Mouse (Mus musculus): ENCODE results near the gene Mmp11. TPM values are rescaled to one million over a fixed set of nuclear protein-coding genes. Genes with fewer than 3 reads are reported as not detected.

Gene Mmp11
- polyA plus RNA-seq, 1 experiment = 28.8 TPM

DNA sequence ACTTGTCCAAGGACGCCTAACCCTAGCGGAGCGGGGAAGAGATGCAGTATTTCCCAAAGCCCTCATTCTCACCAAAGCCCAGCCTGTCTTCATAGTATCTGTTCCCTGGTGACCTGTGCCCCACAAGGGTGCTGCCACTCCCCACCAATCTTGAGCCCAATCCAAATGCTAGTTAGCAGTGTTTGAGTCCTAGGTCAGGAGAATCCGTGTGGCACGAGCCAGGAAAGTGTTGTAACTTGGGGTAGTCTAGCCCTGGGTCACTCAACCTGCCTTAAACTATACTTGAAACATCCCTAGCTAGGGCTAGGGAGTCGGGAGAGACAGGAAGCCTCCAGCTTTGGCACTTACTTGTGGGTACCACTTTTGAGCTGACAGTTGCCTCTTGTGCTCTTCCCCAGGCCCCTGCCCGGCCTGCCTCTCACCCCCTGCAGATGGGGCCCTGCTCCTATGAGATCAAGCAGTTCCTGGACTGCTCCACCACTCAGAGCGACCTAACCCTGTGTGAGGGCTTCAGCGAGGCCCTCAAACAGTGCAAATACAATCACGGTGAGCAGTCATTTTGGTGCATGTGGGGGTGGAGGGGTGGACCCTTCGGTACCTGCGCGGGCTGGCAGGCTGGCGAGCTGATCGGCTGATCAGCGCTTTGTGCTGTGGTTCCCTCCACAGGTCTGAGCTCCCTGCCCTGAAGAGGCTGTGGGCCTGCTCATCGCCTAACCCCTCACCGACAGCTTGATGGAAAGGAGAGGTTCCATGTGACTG, 792 bp upstream of the Mmp11 start:
- TF ChIP-seq POLR2A (IDR thresholded peaks at IDR 0.05; ENCODE audit: borderline replicate concordance, extremely low read depth, insufficient read depth, insufficient read length, poor library complexity, severe bottlenecking) = no peak
- TF ChIP-seq CTCF (IDR thresholded peaks at IDR 0.05; ENCODE audit: borderline replicate concordance, extremely low read depth, insufficient read depth, insufficient read length) = no peak

DNA sequence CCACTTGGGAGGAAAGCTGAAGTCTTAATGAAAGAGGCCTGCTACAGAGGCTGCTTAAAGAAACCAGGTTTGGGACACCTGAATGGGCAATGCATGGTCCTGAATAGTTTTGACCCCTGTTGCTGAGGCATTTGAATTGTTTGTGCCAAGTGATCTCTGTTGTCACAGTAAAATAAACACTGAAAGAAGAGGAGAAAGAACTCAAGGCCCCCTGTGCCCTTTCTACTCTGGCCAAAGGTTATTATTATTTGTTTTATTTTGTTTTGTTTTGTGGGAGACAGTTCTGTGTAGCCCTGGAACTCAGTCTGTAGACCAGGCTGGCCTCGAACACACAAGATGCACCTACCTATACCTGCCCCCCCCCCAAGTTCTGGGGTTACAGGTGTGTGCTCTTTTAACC, 1.3 kb downstream of the Mmp11 start:
- no peak for DNase-seq (ENCODE audit: low read depth)
- TF ChIP-seq POLR2A (IDR thresholded peaks at IDR 0.05; ENCODE audit: borderline replicate concordance, extremely low read depth, insufficient read depth, insufficient read length, poor library complexity, severe bottlenecking) (no peak), CTCF (IDR thresholded peaks at IDR 0.05; ENCODE audit: borderline replicate concordance, extremely low read depth, insufficient read depth, insufficient read length) (no peak)

More for the DNA sequence above, 792 bp upstream of the Mmp11 start:
- DNase-seq (ENCODE audit: low read depth) = no peak

DNA sequence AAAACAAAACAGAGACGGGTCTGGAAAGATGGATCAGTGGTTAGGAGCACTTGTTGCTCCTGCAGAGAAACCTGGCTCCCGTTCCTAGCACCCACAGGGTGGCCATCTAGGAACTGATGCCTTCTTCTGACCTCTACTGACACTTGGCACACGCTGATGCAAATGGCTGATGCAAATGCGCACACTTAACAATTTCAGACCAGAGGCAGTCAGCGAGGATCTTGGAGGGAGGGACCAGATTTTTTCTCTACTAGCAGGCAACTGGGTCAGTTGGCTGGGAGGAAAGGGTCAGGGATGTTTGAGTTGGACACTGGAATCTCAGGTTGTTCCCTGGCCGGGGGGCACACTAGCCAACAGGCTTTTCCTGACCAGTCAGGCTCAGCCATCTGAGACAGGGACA, 3.4 kb downstream of the Mmp11 start, which contains the start of gene Chchd10:
Gene Chchd10 (plus strand): TSS at position 240 of the 400 bp plus-strand sequence.
- TF ChIP-seq POLR2A (IDR thresholded peaks at IDR 0.05; ENCODE audit: borderline replicate concordance, extremely low read depth, insufficient read depth, insufficient read length, poor library complexity, severe bottlenecking) (no peak), CTCF (IDR thresholded peaks at IDR 0.05; ENCODE audit: borderline replicate concordance, extremely low read depth, insufficient read depth, insufficient read length) (no peak)
- no peak for DNase-seq (ENCODE audit: low read depth)

DNA sequence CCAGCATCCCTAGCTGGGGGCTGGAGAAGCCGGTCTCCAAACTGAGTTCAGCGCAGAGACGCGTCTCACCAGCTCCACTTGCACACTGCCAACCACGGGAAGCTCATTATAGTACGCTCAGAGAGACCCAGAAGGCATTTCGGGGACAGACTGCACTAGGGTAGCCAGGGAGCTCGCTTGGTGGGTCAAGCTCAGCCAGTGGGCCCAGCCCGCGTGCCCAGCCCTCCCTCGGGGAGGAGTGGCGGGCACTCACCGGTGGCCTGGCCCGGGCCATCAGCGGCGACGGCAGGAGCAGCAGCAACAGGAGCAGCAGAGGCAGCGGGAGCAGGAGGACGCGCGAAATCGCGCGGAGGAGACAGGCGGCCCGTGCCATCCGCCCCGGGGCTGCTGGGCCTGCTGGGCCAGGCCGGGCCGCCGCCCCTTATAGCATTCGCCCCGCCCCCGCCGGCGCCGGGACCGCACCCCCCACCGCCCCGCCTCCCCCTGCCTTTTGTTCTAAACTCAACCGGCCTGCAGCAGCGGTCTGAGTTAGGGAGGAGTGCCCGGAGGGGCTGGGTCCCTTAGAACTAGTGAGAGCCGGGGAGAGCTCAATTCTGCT, 4.1 kb downstream of the Mmp11 start:
- TF ChIP-seq POLR2A (IDR thresholded peaks at IDR 0.05; ENCODE audit: borderline replicate concordance, extremely low read depth, insufficient read depth, insufficient read length, poor library complexity, severe bottlenecking) = no peak
- no peak for TF ChIP-seq CTCF (IDR thresholded peaks at IDR 0.05; ENCODE audit: borderline replicate concordance, extremely low read depth, insufficient read depth, insufficient read length)
- DNase-seq (ENCODE audit: low read depth) = peak; percentile 68

DNA sequence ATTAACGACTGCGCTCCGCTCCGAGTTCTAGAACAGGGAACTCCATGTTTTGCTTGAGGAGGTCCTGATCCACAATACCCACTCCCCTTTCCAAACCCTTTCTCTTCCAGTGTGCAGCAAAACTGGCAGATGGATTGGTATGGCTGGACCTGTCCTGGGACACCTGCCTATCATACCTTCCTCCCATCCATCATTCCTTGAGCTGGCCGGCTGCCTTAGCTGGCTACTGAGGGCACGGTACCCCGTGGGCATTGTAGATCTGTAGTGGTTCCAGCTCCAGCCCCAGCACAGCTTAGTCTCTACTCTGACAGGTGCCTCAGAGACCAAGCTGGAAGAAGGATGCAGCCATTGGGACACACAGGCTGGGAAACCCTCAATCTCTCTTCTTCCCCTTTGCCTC, 5.0 kb downstream of the Mmp11 start:
- DNase-seq (ENCODE audit: low read depth) = no peak
- TF ChIP-seq POLR2A (IDR thresholded peaks at IDR 0.05; ENCODE audit: borderline replicate concordance, extremely low read depth, insufficient read depth, insufficient read length, poor library complexity, severe bottlenecking) (no peak), CTCF (IDR thresholded peaks at IDR 0.05; ENCODE audit: borderline replicate concordance, extremely low read depth, insufficient read depth, insufficient read length) (no peak)

DNA sequence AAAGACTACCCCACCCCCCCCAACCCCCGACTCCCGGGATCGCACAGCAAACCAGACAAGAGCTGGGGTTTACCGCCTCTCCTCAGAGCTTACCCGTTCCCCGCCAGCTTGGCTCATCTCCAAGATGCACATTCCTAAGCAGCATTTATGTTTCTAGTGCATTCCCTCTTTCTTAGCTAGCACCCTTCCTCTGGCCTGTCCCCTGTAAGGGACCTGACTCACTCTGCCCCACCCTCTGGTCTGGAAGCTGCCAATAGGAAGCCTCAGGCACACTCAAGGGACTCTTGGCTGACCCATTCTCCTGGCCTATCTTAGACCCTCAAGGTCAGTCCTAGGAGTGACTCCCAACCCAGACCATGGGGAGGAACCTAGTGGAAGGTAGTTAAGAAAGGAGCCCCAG, 6.0 kb downstream of the Mmp11 start:
- peak; percentile 60 for DNase-seq (ENCODE audit: low read depth)
- TF ChIP-seq CTCF (IDR thresholded peaks at IDR 0.05; ENCODE audit: borderline replicate concordance, extremely low read depth, insufficient read depth, insufficient read length) (no peak), POLR2A (IDR thresholded peaks at IDR 0.05; ENCODE audit: borderline replicate concordance, extremely low read depth, insufficient read depth, insufficient read length, poor library complexity, severe bottlenecking) (no peak)

DNA sequence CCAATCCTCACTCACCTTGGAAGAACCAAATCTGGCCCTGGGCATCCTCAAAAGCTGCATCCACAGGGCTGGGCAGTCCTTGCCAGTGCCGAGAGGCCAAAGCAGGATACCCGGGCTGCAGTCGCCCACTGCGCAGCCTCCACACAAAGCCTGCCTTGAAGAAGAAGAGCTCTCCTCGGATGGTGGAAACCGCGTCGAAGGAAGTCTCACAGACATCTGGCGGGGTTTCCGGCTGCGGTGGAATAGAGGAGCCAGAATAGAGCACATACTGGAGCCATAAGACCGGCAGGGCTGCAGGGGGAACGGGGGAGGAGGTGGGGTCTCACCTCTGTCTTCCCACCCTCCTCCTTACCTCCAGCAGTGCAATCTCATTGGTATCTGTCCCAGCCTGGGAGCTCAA, 9.9 kb downstream of the Mmp11 start:
- TF ChIP-seq CTCF (IDR thresholded peaks at IDR 0.05; ENCODE audit: borderline replicate concordance, extremely low read depth, insufficient read depth, insufficient read length) (no peak), POLR2A (IDR thresholded peaks at IDR 0.05; ENCODE audit: borderline replicate concordance, extremely low read depth, insufficient read depth, insufficient read length, poor library complexity, severe bottlenecking) (no peak)
- no peak for DNase-seq (ENCODE audit: low read depth)

DNA sequence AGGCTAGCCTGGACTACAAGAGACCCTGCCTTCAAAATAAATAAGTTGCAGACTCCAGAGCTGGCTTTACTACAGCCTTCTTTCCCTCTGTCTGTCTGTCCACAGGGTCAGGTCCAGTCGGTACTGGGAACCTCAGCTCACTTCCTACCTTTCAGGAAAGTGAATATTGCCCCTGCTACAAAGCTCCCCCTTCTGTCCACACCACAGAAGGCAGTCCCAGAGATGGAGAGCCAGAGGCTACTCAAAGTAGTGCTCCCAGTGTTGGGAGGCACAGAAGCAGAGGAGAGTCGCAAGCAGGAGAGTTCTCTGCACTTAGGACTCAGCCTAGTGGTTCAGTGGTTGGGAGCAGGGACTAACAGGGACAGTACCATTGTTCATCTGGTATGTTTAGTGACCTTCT, 12.0 kb downstream of the Mmp11 start:
- TF ChIP-seq POLR2A (IDR thresholded peaks at IDR 0.05; ENCODE audit: borderline replicate concordance, extremely low read depth, insufficient read depth, insufficient read length, poor library complexity, severe bottlenecking) (no peak), CTCF (IDR thresholded peaks at IDR 0.05; ENCODE audit: borderline replicate concordance, extremely low read depth, insufficient read depth, insufficient read length) (no peak)
- no peak for DNase-seq (ENCODE audit: low read depth)

DNA sequence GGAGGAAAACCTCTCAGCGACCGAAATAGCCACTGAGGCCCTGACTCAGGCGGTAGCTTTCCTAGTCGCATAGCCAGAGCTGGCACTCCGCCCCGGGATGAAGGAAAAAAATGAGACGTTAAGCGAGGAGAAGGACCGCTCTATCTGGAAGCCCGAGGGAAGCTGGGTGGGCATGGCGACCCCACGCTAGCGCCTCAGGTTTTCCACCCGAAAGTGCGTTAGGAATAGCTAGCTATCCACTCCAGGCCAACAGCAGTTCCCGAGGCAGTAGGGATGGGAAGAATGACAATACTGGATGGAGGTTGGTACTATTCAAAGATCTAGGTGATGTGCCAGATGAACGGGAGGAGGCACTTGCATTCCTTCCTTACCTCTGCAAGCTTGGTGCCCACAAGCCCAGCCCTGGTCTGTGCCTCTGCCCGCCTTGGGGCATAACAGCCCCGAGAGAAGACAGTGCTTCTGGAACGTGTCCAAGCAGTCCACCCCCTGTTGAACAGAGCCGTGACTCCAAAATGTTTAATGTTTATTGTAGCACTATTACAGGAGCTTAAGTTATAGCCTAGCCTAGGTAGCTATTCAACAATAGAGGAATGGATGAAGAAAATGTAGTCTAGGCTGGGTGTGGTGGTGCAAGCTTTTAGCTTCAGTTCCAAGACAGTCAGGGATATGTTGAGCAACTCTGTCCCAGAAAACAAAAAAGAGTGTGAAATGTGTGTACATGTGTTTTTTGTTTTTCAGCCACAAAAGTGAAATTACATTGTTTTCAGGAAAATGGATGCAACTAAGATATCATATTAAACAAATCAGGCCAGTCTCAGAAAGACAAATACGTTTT, 14.4 kb downstream of the Mmp11 start:
- TF ChIP-seq POLR2A (IDR thresholded peaks at IDR 0.05; ENCODE audit: borderline replicate concordance, extremely low read depth, insufficient read depth, insufficient read length, poor library complexity, severe bottlenecking) = no peak
- no peak for TF ChIP-seq CTCF (IDR thresholded peaks at IDR 0.05; ENCODE audit: borderline replicate concordance, extremely low read depth, insufficient read depth, insufficient read length)
- peak; percentile 56 for DNase-seq (ENCODE audit: low read depth)

DNA sequence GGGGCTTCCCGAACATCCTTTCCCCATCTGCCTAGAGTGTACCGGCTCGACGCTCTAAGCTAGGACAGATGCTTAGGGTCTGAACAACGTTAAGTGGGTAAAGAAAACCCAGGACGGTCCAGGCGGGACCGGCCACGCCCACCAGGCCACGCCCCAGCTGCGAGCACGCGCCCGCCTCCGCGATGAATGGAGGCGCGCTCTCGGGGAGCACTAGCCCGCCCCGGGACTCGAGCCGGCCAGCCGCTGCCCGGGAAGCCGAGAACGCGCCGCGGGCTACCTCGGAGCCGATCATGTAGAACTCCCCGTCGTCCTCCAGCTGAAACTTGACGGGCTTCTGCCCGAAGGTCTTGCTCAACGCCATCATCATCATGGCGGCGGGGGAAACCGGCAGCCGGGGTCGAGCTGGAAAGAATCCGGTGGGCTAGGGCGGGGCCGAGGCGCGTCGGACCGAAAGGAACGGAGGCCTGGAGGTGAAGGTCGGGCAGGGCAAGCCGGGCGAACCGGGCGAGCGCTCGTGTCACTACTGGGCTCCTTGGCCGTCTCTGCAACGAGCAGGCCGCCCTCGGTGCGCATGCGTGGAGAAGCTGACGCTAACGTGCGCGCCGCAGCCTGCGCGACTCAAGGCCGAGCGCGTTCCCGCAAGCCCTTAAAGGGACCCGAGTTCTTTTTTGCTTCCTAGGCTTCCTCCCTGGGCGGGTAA, 15.1 kb downstream of the Mmp11 start, which contains the start of gene Smarcb1:
Gene Smarcb1 (minus strand): TSS at position 592 of the 700 bp plus-strand sequence.
- TF ChIP-seq CTCF (IDR thresholded peaks at IDR 0.05; ENCODE audit: borderline replicate concordance, extremely low read depth, insufficient read depth, insufficient read length) (no peak), POLR2A (IDR thresholded peaks at IDR 0.05; ENCODE audit: borderline replicate concordance, extremely low read depth, insufficient read depth, insufficient read length, poor library complexity, severe bottlenecking) (peak; percentile 83)
- DNase-seq (ENCODE audit: low read depth) = peak; percentile 99
